Mouse (Mus musculus) liver, embryonic 15.5 days (tissue): ENCODE measurements at regions not wholly inside any gene's neighbourhood (a gene's known extent, or its start where the extent isn't known, plus 50 kb on each side); places are given as distances from the start of the nearest gene placed in this dataset.

Experiments used
- ATAC-seq: fragments of 200-750 bp; cut with Nextera tagmentation; 2 replicates; pipeline ENCODE4 v1.8.0; 2017; ENCODE audit warnings: moderate number of reproducible peaks, mild to moderate bottlenecking, moderate library complexity; ENCODE audit not compliant: insufficient read depth
- H3K27ac ChIP-seq: fragments of 300-500 bp; sonication (generic); replicated peaks from 2 replicates; pipeline ENCODE4 v1.5.1; 2015; ENCODE audit warnings: mild to moderate bottlenecking, inconsistent platforms
- H3K27me3 ChIP-seq: fragments of 300-500 bp; sonication (generic); 2 replicates; pipeline ENCODE4 v1.6.1; 2015; ENCODE audit warnings: mild to moderate bottlenecking, inconsistent platforms
- H3K36me3 ChIP-seq: fragments of 300-500 bp; sonication (generic); replicated peaks from 2 replicates; pipeline ENCODE4 v1.6.1; 2015; ENCODE audit warnings: moderate library complexity, mild to moderate bottlenecking, inconsistent platforms
- H3K4me1 ChIP-seq: fragments of 300-500 bp; sonication (generic); replicated peaks from 2 replicates; pipeline ENCODE4 v1.6.1; 2015; ENCODE audit warnings: inconsistent platforms
- H3K4me2 ChIP-seq: fragments of 300-500 bp; sonication (generic); 2 replicates; pipeline ENCODE4 v1.6.1; 2015; ENCODE audit warnings: moderate library complexity, mild to moderate bottlenecking, inconsistent platforms
- H3K4me3 ChIP-seq: fragments of 300-500 bp; sonication (generic); replicated peaks from 2 replicates; pipeline ENCODE4 v1.5.1; 2015; ENCODE audit warnings: mild to moderate bottlenecking, inconsistent platforms
- H3K9ac ChIP-seq: fragments of 300-500 bp; sonication (generic); 2 replicates; pipeline ENCODE4 v1.6.1; 2015; ENCODE audit warnings: moderate library complexity, mild to moderate bottlenecking, inconsistent platforms
- H3K9me3 ChIP-seq: fragments of 300-500 bp; sonication (generic); replicated peaks from 2 replicates; pipeline ENCODE4 v1.6.1; 2016; ENCODE audit warnings: inconsistent platforms
- WGBS: fragments of 180-500 bp; shearing (Covaris S2); methylation state at CpG from one replicate; pipeline ENCODE4 v1.1.7; 2015; ENCODE audit warnings: mixed read lengths; ENCODE audit not compliant: insufficient replicate concordance; 5-methylcytosine and 5-hydroxymethylcytosine counted together

DNA sequence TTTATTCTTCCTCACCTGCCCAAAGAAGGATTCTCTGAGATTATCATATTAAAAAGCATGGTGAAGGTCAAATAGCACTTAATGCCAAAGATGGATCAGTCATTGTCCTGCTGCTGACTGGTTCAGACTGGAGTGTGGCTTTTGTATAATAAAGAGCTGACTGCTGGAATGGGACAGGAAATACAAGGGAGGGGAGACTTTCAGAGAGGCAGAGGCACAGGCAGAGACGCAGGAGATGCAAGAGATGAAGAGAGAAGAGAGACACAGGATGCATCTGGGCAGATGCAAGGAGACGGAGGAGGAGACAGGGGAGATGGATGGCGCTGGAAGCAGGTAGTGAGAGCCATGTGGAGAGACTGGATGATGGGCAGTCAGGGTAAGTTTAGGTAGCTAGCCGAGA lies 65.4 kb upstream of the Glrp1 start:
- Histone ChIP-seq H3K4me3 (no peak overlapping the region; the same call in 1 of the 2 replicates), H3K27ac (no peak overlapping the region), H3K9ac (no peak overlapping the region), H3K4me1 (peaks cover 12% of the 10 kb centered on the region; the same call in 1 of the 2 replicates), H3K9me3 (no peaks in the 10 kb centered on the region), H3K27me3 (no peaks in the 10 kb centered on the region), H3K36me3 (no peaks in the 10 kb centered on the region), H3K4me2 (peak overlapping the region; percentile 48)
- WGBS, result 48% methylated on average over 4 of the region's 4 CpGs
- ATAC-seq, result no peak

DNA sequence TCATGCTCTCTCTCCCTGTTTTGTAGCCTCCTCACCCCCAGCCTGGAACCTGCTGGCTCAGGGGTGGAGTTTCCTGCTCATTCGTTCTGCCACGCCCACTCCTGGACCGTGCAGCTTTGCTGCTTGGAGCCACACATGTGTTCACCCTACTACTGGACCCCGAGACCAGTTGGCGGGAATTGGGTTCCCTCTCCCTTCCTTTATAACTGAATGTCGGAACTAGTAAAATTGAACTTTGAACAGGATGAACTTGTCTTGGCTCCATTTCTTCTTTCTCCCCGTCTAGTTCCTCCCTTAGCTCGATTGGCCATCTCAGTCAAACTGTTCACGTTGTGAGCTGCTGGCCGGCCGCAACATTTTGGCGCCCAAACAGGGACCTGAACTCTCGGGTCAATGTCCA lies 62.3 kb upstream of the Glrp1 start:
- Histone ChIP-seq H3K27me3 (no peaks in the 10 kb centered on the region), H3K4me1 (peaks cover 12% of the 10 kb centered on the region; the same call in 1 of the 2 replicates), H3K4me2 (no peak overlapping the region), H3K4me3 (no peak overlapping the region), H3K27ac (no peak overlapping the region), H3K36me3 (no peaks in the 10 kb centered on the region), H3K9me3 (no peaks in the 10 kb centered on the region), H3K9ac (no peak overlapping the region)
- 73% methylated on average over 13 of the region's 13 CpGs for WGBS
- no peak for ATAC-seq

DNA sequence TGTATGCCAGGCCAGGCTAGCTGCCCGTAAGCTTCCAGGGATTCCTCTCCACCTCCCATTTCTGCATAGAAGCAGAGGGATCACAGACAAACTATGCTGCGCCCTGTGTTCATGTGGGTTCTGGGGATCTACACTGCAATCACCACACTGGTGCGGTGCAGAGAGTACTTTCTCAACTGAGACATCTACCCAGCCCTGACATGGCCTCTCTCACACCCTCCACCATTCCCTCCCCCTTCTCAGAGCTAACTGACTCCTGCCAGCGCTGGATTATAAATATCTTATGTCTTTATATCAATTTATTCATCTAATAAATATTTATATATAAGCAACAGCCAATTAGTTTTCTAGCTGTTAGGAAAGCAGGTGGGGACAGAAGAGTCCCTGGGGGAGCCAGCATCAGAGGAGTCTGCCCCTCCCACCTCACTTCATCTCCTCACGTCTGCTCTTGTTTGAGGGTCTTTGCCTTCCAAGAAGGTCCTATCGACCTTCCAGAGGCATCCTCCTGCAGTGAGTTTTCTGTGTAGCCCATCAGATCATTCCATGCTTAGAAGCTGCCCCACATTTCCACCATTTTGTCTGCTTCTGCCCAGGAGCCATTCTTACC lies 58.7 kb upstream of the Glrp1 start:
- no peak for ATAC-seq
- Histone ChIP-seq H3K27me3 (no peaks in the 10 kb centered on the region), H3K36me3 (no peaks in the 10 kb centered on the region), H3K27ac (no peak overlapping the region), H3K9me3 (no peaks in the 10 kb centered on the region), H3K4me1 (no peaks in the 10 kb centered on the region), H3K9ac (no peak overlapping the region), H3K4me3 (no peak overlapping the region), H3K4me2 (no peak overlapping the region)
- 65% methylated on average over 6 of the region's 6 CpGs for WGBS

DNA sequence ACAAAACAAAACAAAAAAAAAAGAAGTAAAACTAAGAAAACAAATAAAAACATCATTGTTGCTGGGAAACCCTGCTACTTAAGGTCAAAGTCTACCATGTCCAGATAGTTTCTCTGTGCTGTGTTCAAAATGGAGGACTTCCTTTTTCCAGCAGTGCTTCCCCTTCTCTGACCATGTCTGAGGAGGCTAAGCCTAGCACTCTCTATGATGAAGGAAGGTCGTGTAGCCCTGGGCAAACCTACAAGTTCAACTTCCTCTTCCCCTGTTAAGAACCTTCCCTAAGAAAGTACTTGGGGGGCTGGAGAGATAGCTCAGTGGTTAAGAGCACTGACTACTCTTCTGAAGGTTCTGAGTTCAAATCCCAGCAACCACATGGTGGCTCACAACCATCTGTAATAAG lies 57.3 kb upstream of the Glrp1 start:
- Histone ChIP-seq H3K4me2 (no peak overlapping the region), H3K27ac (no peak overlapping the region), H3K9ac (no peak overlapping the region), H3K36me3 (no peaks in the 10 kb centered on the region), H3K9me3 (no peaks in the 10 kb centered on the region), H3K27me3 (no peaks in the 10 kb centered on the region), H3K4me1 (no peaks in the 10 kb centered on the region), H3K4me3 (no peak overlapping the region)
- 20% methylated on average over 1 of the region's 1 CpGs for WGBS
- ATAC-seq, result no peak

DNA sequence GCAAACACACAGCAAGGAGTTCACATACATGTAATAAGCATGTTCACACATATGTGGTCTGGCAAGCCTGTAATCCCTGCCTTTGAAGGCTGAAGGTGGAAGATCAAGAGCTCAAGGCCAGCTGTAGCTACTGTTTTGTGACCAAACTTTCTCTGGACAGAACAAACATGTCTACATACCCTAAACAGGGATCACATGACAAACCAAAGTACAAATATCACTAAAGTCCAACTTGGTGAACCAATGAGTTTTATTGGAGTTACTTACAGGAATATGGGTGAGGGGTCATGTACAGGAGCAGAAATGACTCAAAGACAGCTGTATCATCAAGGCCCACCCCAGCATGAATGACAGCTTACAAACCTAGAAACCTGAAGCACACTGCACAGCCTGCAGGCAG lies 56.6 kb upstream of the Glrp1 start:
- Histone ChIP-seq H3K9ac (no peak overlapping the region), H3K27me3 (no peaks in the 10 kb centered on the region), H3K4me1 (no peaks in the 10 kb centered on the region), H3K27ac (no peak overlapping the region), H3K9me3 (no peaks in the 10 kb centered on the region), H3K4me2 (no peak overlapping the region), H3K4me3 (no peak overlapping the region), H3K36me3 (no peaks in the 10 kb centered on the region)
- no peak for ATAC-seq

DNA sequence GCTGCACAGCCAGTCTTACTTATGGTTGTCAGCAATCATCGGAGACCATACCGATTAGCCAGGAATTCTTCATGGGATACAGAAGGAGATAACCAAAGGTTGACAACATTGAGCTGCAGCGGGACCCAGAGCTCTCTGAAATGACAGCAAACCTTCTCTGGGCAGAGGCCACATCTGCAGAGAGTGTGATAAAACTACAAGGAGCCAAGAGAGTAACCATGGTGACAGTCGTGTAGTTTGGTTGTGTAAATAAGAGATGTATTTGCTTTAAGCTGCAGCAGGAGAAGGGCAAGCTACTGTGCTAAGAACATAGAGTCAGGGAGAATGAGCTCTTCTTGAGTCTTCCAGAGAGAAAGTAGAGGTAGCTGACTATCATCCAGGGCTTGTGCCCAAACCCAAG lies 55.0 kb upstream of the Glrp1 start:
- no peak for ATAC-seq
- no peaks in the 10 kb centered on the region for H3K36me3 ChIP-seq
- 47% methylated on average over 4 of the region's 4 CpGs for WGBS
- no peak overlapping the region for H3K4me2 ChIP-seq
- H3K27ac ChIP-seq, result no peak overlapping the region
- H3K9ac ChIP-seq, result no peak overlapping the region
- H3K9me3 ChIP-seq, result no peaks in the 10 kb centered on the region
- H3K4me3 ChIP-seq, result no peak overlapping the region
- no peaks in the 10 kb centered on the region; the same call in 1 of the 2 replicates for H3K27me3 ChIP-seq
- H3K4me1 ChIP-seq, result no peaks in the 10 kb centered on the region; the same call in 1 of the 2 replicates

DNA sequence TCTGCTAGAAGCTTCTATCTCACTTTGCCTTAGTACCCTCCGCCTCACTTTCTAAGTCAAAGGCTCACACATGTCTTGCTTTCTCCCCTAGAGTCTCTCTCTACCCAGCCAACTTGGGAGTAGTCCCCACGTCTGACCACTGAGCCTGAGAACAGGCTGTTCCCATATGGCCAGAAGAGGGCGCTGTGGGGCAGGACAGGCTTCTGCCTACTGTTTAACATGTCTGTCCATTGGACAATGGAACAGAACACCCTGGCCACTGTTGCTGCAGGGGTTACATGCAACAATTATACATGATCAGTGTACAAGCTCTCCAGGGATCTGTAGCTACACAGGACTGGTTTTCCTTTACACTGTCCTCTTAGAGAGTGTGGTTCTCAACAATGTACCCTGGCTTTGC lies 52.5 kb upstream of the Glrp1 start:
- WGBS, result 15% methylated on average over 3 of the region's 3 CpGs
- Histone ChIP-seq H3K4me2 (no peak overlapping the region), H3K4me1 (no peaks in the 10 kb centered on the region; the same call in 1 of the 2 replicates), H3K36me3 (no peaks in the 10 kb centered on the region), H3K9ac (no peak overlapping the region), H3K27me3 (no peaks in the 10 kb centered on the region; the same call in 1 of the 2 replicates), H3K4me3 (no peak overlapping the region), H3K9me3 (no peaks in the 10 kb centered on the region), H3K27ac (no peak overlapping the region)
- ATAC-seq, result peak; percentile 56; the same call in 1 of the 2 replicates

DNA sequence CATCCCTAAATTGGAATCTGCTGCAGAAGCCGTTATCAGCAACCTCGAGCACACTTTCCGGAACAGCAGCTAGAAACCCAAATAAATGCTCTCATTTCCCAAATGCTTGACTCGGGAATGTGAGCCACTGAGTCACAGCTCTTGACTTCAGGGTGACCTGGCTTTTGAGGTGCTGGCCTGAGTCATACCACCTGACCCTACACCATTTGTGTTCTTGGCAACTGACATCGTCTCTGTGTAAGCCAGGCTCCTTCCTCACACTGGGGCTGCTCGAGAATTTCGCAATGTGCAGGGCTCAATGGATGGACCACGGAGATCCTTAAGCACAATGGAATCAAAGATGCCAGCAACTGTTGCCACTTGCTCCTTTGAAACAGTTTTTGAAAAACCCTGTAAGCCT lies 50.9 kb upstream of the Glrp1 start:
- H3K27ac ChIP-seq, result no peak overlapping the region
- no peak overlapping the region for H3K9ac ChIP-seq
- H3K36me3 ChIP-seq, result no peaks in the 10 kb centered on the region
- 41% methylated on average over 8 of the region's 8 CpGs for WGBS
- H3K27me3 ChIP-seq, result no peaks in the 10 kb centered on the region; the same call in 1 of the 2 replicates
- H3K4me2 ChIP-seq, result no peak overlapping the region
- ATAC-seq, result no peak
- H3K4me1 ChIP-seq, result no peaks in the 10 kb centered on the region; the same call in 1 of the 2 replicates
- H3K4me3 ChIP-seq, result no peak overlapping the region
- no peaks in the 10 kb centered on the region for H3K9me3 ChIP-seq
